Mouse (Mus musculus): Measurements from ENCODE around the gene Col4a3.

- TF ChIP-seq CTCF (IDR thresholded peaks at IDR 0.05; ENCODE audit: borderline replicate concordance, control insufficient read depth, extremely low read depth, insufficient read depth, low read length, poor library complexity): no peak
- TF ChIP-seq POLR2A (IDR thresholded peaks at IDR 0.05; ENCODE audit: control insufficient read depth, extremely low read depth, insufficient read depth, low read length, poor library complexity): no peak
Measured at GRCm38 (mm10) chr1:82768269-82768668, 181.5 kb downstream of the Col4a3 start, which contains the start of gene Tm4sf20.

Measured in thymus, adult 2 months (tissue).